Mouse (Mus musculus) c-Kit-positive CD71-positive TER-119-positive erythroid progenitor cells, embryonic 14.5 days (primary cell): Measurements from ENCODE around the gene Wdr83.

ENCODE experiments used
- DNase-seq: peaks from one replicate; pipeline ENCODE4 v3.0.0-alpha.2; 2013; ENCODE audit warnings: low spot score

Gene Wdr83

GRCm38 (mm10) chr8:85076993-85077392 is 4.1 kb downstream of the Wdr83 start:
- peak; percentile 85 for DNase-seq

- DNase-seq: peak; percentile 53
Measured at GRCm38 (mm10) chr8:85076001-85076400, 5.1 kb downstream of the Wdr83 start.

- DNase-seq: no peak
Measured at GRCm38 (mm10) chr8:85074617-85075016, 6.5 kb downstream of the Wdr83 start.

GRCm38 (mm10) chr8:85074167-85074566 is 6.9 kb downstream of the Wdr83 start:
- DNase-seq: no peak

- no peak for DNase-seq
Measured at GRCm38 (mm10) chr8:85073041-85073612, 8.0 kb downstream of the Wdr83 start.

GRCm38 (mm10) chr8:85072364-85072929 is 8.7 kb downstream of the Wdr83 start:
- DNase-seq: no peak

GRCm38 (mm10) chr8:85071514-85072281 is 9.4 kb downstream of the Wdr83 start, which contains the start of gene Dhps:
Gene Dhps, plus strand, starts transcription at chr8:85071757.
- DNase-seq: peak; percentile 83

- no peak for DNase-seq
Measured at GRCm38 (mm10) chr8:85071041-85071440, 10.1 kb downstream of the Wdr83 start.

GRCm38 (mm10) chr8:85067982-85068381 is 13.1 kb downstream of the Wdr83 start, which contains the start of gene Gm5741:
Gene Gm5741, minus strand, starts transcription at chr8:85067982.
- no peak for DNase-seq

GRCm38 (mm10) chr8:85067155-85067554 is 14.0 kb downstream of the Wdr83 start:
- no peak for DNase-seq

- no peak for DNase-seq
Measured at GRCm38 (mm10) chr8:85065213-85065612, 15.9 kb downstream of the Wdr83 start.

GRCm38 (mm10) chr8:85062603-85063002 is 18.5 kb downstream of the Wdr83 start:
- DNase-seq: no peak

- DNase-seq: peak; percentile 90
Measured at GRCm38 (mm10) chr8:85059879-85060616, 21.1 kb downstream of the Wdr83 start, which contains the start of gene Fbxw9. Gene Fbxw9, plus strand, starts transcription at chr8:85060055.

GRCm38 (mm10) chr8:85057367-85057766 is 23.7 kb downstream of the Wdr83 start:
- no peak for DNase-seq

GRCm38 (mm10) chr8:85043619-85044018 is 37.5 kb downstream of the Wdr83 start:
- DNase-seq: no peak

- DNase-seq: peak; percentile 64
Measured at GRCm38 (mm10) chr8:85037681-85038531, 43.2 kb downstream of the Wdr83 start.

GRCm38 (mm10) chr8:85037366-85037680 is 43.8 kb downstream of the Wdr83 start:
- no peak for DNase-seq

- peak; percentile 95 for DNase-seq
Measured at GRCm38 (mm10) chr8:85036718-85037365, 44.3 kb downstream of the Wdr83 start, which contains the start of gene Tnpo2. Gene Tnpo2, plus strand, starts transcription at chr8:85036915.

GRCm38 (mm10) chr8:85036381-85036717 is 44.8 kb downstream of the Wdr83 start:
- no peak for DNase-seq

GRCm38 (mm10) chr8:85035728-85036310 is 45.3 kb downstream of the Wdr83 start:
- peak; percentile 40 for DNase-seq
